Mouse (Mus musculus) hindbrain, embryonic 11.5 days (tissue): ENCODE measurements at regions not wholly inside any gene's neighbourhood (a gene's known extent, or its start where the extent isn't known, plus 50 kb on each side); places are given as distances from the start of the nearest gene placed in this dataset.
A peak's percentile ranks its signal among the peaks of the same experiment; 100 is the strongest.
"Not testable (repeated sequence)": the region's sequence is repeated elsewhere in the genome, so short reads cannot be mapped to it uniquely, and the experiment has no call there.

Source experiments
- ATAC-seq: fragments of 200-750 bp; cut with Nextera tagmentation; 2 replicates; pipeline ENCODE4 v1.8.0; 2017; ENCODE audit warnings: mild to moderate bottlenecking, moderate TSS enrichment, moderate library complexity; ENCODE audit not compliant: low FRiP score
- DNase-seq: peaks from one replicate; pipeline ENCODE4 v3.0.0-alpha.2; 2015; ENCODE audit warnings: low spot score
- H3K27ac ChIP-seq: fragments of 300-500 bp; sonication (generic); 2 replicates; pipeline ENCODE4 v1.5.1; 2014; ENCODE audit warnings: mild to moderate bottlenecking, low read depth, low read length
- H3K27me3 ChIP-seq: fragments of 300-500 bp; sonication (generic); 2 replicates; pipeline ENCODE4 v1.6.1; 2014; ENCODE audit warnings: mild to moderate bottlenecking, low read length, moderate library complexity, mixed read lengths; ENCODE audit not compliant: control insufficient read depth, insufficient read depth
- H3K36me3 ChIP-seq: fragments of 300-500 bp; sonication (generic); 2 replicates; pipeline ENCODE4 v1.6.1; 2014; ENCODE audit warnings: mild to moderate bottlenecking, low read length, moderate library complexity, mixed read lengths; ENCODE audit not compliant: control insufficient read depth, insufficient read depth
- H3K4me1 ChIP-seq: fragments of 300-500 bp; sonication (generic); replicated peaks from 2 replicates; pipeline ENCODE4 v1.6.1; 2014; ENCODE audit warnings: low read length, mixed read lengths; ENCODE audit not compliant: control insufficient read depth, insufficient read depth
- H3K4me2 ChIP-seq: fragments of 300-500 bp; sonication (generic); replicated peaks from 2 replicates; pipeline ENCODE4 v1.6.1; 2014; ENCODE audit warnings: mild to moderate bottlenecking, low read depth, low read length
- H3K4me3 ChIP-seq: fragments of 300-500 bp; sonication (generic); 2 replicates; pipeline ENCODE4 v1.5.1; 2014; ENCODE audit warnings: low read depth, low read length
- H3K9ac ChIP-seq: fragments of 300-500 bp; sonication (generic); 2 replicates; pipeline ENCODE4 v1.6.1; 2014; ENCODE audit warnings: low read depth, low read length
- H3K9me3 ChIP-seq: fragments of 300-500 bp; sonication (generic); 2 replicates; pipeline ENCODE4 v1.6.1; 2016; ENCODE audit warnings: low read length; ENCODE audit not compliant: control insufficient read depth
- WGBS: fragments of 180-500 bp; shearing (Covaris S2); extraction: QIAGEN DNeasy Blood & Tissue Kit; methylation state at CpG from one replicate; pipeline ENCODE4 v1.1.7; 2014; 5-methylcytosine and 5-hydroxymethylcytosine counted together

GRCm38 (mm10) chr8:5440404-5440803 lies 335.3 kb upstream of the Slc10a2 start:
- H3K27ac ChIP-seq, ATAC-seq, H3K9ac ChIP-seq, H3K27me3 ChIP-seq, H3K4me1 ChIP-seq, H3K4me2 ChIP-seq, H3K9me3 ChIP-seq, H3K36me3 ChIP-seq, H3K4me3 ChIP-seq, DNase-seq: not testable (repeated sequence)
- 88% methylated on average over 3 of the region's 3 CpGs for WGBS

- ATAC-seq (no peak), DNase-seq (no peak)
- Histone ChIP-seq H3K4me3 (no peak overlapping the region), H3K27me3 (no peaks in the 10 kb centered on the region), H3K36me3 (no peaks in the 10 kb centered on the region), H3K4me2 (no peak overlapping the region), H3K9ac (no peak overlapping the region), H3K9me3 (no peaks in the 10 kb centered on the region), H3K27ac (no peak overlapping the region), H3K4me1 (no peaks in the 10 kb centered on the region)
- 64% methylated on average over 2 of the region's 2 CpGs for WGBS
Measured at GRCm38 (mm10) chr8:5439054-5439453, 333.9 kb upstream of the Slc10a2 start.

- ATAC-seq = no peak
- no peaks in the 10 kb centered on the region for H3K4me1 ChIP-seq
- H3K27ac ChIP-seq = no peak overlapping the region
- no peaks in the 10 kb centered on the region for H3K36me3 ChIP-seq
- WGBS = 82% methylated on average over 3 of the region's 3 CpGs
- no peak overlapping the region for H3K4me3 ChIP-seq
- no peaks in the 10 kb centered on the region for H3K9me3 ChIP-seq
- no peaks in the 10 kb centered on the region for H3K27me3 ChIP-seq
- no peak for DNase-seq
- H3K4me2 ChIP-seq = no peak overlapping the region
- no peak overlapping the region for H3K9ac ChIP-seq
Measured at GRCm38 (mm10) chr8:5428303-5428971, 323.3 kb upstream of the Slc10a2 start.

GRCm38 (mm10) chr8:5416841-5417240 lies 311.7 kb upstream of the Slc10a2 start:
- not testable (repeated sequence) for DNase-seq, ATAC-seq, H3K4me1 ChIP-seq, H3K4me3 ChIP-seq, H3K27me3 ChIP-seq, H3K4me2 ChIP-seq, H3K9me3 ChIP-seq, H3K27ac ChIP-seq, H3K36me3 ChIP-seq, H3K9ac ChIP-seq
- 50% methylated on average over 2 of the region's 2 CpGs for WGBS

GRCm38 (mm10) chr8:5384851-5385250 lies 279.7 kb upstream of the Slc10a2 start:
- WGBS = 87% methylated on average over 2 of the region's 2 CpGs
- no peak for DNase-seq

GRCm38 (mm10) chr8:5378001-5378400 lies 272.9 kb upstream of the Slc10a2 start:
- DNase-seq (no peak), ATAC-seq (no peak)
- H3K4me1 ChIP-seq = no peaks in the 10 kb centered on the region
- H3K9ac ChIP-seq = no peak overlapping the region
- no peaks in the 10 kb centered on the region for H3K36me3 ChIP-seq
- H3K4me3 ChIP-seq = no peak overlapping the region
- H3K4me2 ChIP-seq = no peak overlapping the region
- WGBS = 93% methylated on average over 1 of the region's 1 CpGs
- H3K27ac ChIP-seq = no peak overlapping the region
- no peaks in the 10 kb centered on the region for H3K9me3 ChIP-seq
- no peaks in the 10 kb centered on the region for H3K27me3 ChIP-seq

More at GRCm38 (mm10) chr8:5384851-5385250, 279.7 kb upstream of the Slc10a2 start:
- Histone ChIP-seq H3K36me3 (no peaks in the 10 kb centered on the region), H3K4me1 (no peaks in the 10 kb centered on the region), H3K27ac (no peak overlapping the region), H3K27me3 (no peaks in the 10 kb centered on the region), H3K4me3 (no peak overlapping the region), H3K4me2 (no peak overlapping the region), H3K9me3 (no peaks in the 10 kb centered on the region), H3K9ac (no peak overlapping the region)
- ATAC-seq = no peak

GRCm38 (mm10) chr8:5339953-5340352 lies 234.8 kb upstream of the Slc10a2 start:
- ATAC-seq (no peak), DNase-seq (no peak)
- Histone ChIP-seq H3K4me2 (no peak overlapping the region), H3K27me3 (no peaks in the 10 kb centered on the region), H3K9ac (no peak overlapping the region), H3K9me3 (no peaks in the 10 kb centered on the region), H3K4me3 (no peak overlapping the region), H3K27ac (no peak overlapping the region), H3K4me1 (no peaks in the 10 kb centered on the region), H3K36me3 (no peaks in the 10 kb centered on the region)

- Histone ChIP-seq H3K4me3 (no peak overlapping the region), H3K27me3 (no peaks in the 10 kb centered on the region), H3K4me1 (no peaks in the 10 kb centered on the region), H3K36me3 (no peaks in the 10 kb centered on the region), H3K9ac (no peak overlapping the region), H3K4me2 (no peak overlapping the region), H3K9me3 (no peaks in the 10 kb centered on the region), H3K27ac (no peak overlapping the region)
- 86% methylated on average over 1 of the region's 1 CpGs for WGBS
- no peak for DNase-seq
- ATAC-seq = peak; percentile 75
Measured at GRCm38 (mm10) chr8:5314594-5314993, 209.4 kb upstream of the Slc10a2 start.

- no peak overlapping the region for H3K9ac ChIP-seq
- ATAC-seq (no peak), DNase-seq (no peak)
- no peak overlapping the region for H3K27ac ChIP-seq
- no peaks in the 10 kb centered on the region for H3K36me3 ChIP-seq
- H3K9me3 ChIP-seq = no peaks in the 10 kb centered on the region
- H3K4me3 ChIP-seq = no peak overlapping the region
- H3K4me1 ChIP-seq = no peaks in the 10 kb centered on the region
- H3K27me3 ChIP-seq = no peaks in the 10 kb centered on the region
- no peak overlapping the region for H3K4me2 ChIP-seq
Measured at GRCm38 (mm10) chr8:5299982-5300381, 194.8 kb upstream of the Slc10a2 start.
